Mouse (Mus musculus): ENCODE results near the gene Cmtr1.

DNA sequence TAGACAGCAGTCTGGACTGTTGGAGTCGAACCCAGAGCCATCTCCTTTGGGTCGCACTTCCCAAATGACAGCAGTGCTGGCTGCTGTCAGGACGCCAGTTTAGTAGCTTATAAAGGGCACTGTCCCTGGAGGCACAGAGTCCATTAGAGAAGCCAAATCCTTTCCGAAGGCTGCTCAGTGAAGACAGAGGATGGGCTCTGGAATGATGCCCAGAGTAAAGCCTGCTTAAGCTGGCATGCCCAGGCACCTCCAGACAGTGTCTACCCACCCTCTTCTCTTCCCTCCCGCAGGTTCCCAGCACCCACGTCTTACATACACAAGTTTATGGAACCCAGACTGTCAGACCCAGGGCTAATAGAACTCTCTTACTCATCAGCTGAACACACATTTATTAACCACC, 64.2 kb downstream of the Cmtr1 start:
- no peak for TF ChIP-seq CTCF (IDR thresholded peaks at IDR 0.05; ENCODE audit: control insufficient read depth, insufficient read depth, low read length)
- no peak for TF ChIP-seq POLR2A (IDR thresholded peaks at IDR 0.05; ENCODE audit: borderline replicate concordance, control insufficient read depth, low read depth, low read length)
